Mouse (Mus musculus) lung, embryonic 15.5 days (tissue): Measurements from ENCODE around the gene 5330417H12Rik. TPM values are rescaled to one million over a fixed set of nuclear protein-coding genes. Genes with fewer than 3 reads are reported as not detected.

Experiments used
- ATAC-seq: fragments of 200-750 bp; cut with Nextera tagmentation; 2 replicates; pipeline ENCODE4 v1.8.0; 2017; ENCODE audit warnings: moderate number of reproducible peaks, borderline replicate concordance; ENCODE audit not compliant: low FRiP score, low TSS enrichment; ENCODE audit errors: extremely low read depth
- H3K27ac ChIP-seq: fragments of 300-500 bp; sonication (generic); 2 replicates; pipeline ENCODE4 v1.5.1; 2015; ENCODE audit warnings: moderate library complexity, mild to moderate bottlenecking, inconsistent platforms
- H3K27me3 ChIP-seq: fragments of 300-500 bp; sonication (generic); 2 replicates; pipeline ENCODE4 v1.6.1; 2015; ENCODE audit warnings: inconsistent platforms
- H3K36me3 ChIP-seq: fragments of 300-500 bp; sonication (generic); 2 replicates; pipeline ENCODE4 v1.6.1; 2015; ENCODE audit warnings: inconsistent platforms
- H3K4me1 ChIP-seq: fragments of 300-500 bp; sonication (generic); 2 replicates; pipeline ENCODE4 v1.6.1; 2015; ENCODE audit warnings: inconsistent platforms
- H3K4me2 ChIP-seq: fragments of 300-500 bp; sonication (generic); 2 replicates; pipeline ENCODE4 v1.6.1; 2015; ENCODE audit warnings: inconsistent platforms, mild to moderate bottlenecking, moderate library complexity
- H3K4me3 ChIP-seq: fragments of 300-500 bp; sonication (generic); 2 replicates; pipeline ENCODE4 v1.5.1; 2015; ENCODE audit warnings: mild to moderate bottlenecking, inconsistent platforms
- H3K9ac ChIP-seq: fragments of 300-500 bp; sonication (generic); 2 replicates; pipeline ENCODE4 v1.6.1; 2015; ENCODE audit warnings: inconsistent platforms
- H3K9me3 ChIP-seq: fragments of 300-500 bp; sonication (generic); 2 replicates; pipeline ENCODE4 v1.6.1; 2016; ENCODE audit warnings: inconsistent platforms
- WGBS: fragments of 180-500 bp; shearing (Covaris S2); methylation state at CpG from one replicate; pipeline ENCODE4 v1.1.7; 2015; 5-methylcytosine and 5-hydroxymethylcytosine counted together
- polyA plus RNA-seq: library from polyadenylated mRNA; unstranded; fragments of >200 nt; fragmentation: Nextera tagmentation; extraction: Ambion mirVana; gene quantifications from 2 replicates; pipeline ENCODE4 v1.2.1, GENCODE M21; 2015

5330417H12Rik gene
- polyA plus RNA-seq, 1 experiment from 2014 or later, result not detected

DNA sequence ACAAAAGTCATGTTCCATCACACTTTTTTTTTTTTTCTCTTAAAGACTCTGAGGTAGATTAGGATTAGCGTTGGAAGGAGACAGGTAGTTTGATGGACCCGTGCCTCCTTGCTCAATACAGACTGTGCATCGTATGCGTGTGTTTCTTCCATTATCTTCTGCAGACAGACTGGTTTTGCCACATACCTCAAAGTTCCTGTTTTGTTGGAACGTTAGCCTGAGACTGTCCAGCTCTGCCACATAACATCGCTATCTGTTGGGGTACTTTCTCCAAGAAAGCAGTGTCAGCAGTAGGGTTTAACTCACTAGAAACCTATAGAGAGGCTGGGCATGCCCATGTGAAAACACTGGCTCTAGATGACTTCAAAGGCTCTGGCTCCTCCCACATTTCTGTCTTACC, 31.5 kb upstream of the 5330417H12Rik start:
- Histone ChIP-seq H3K27me3 (no peaks in the 10 kb centered on the region), H3K4me3 (no peak overlapping the region), H3K4me2 (no peak overlapping the region), H3K4me1 (peaks cover under 1% of the 10 kb centered on the region), H3K9ac (no peak overlapping the region), H3K9me3 (no peaks in the 10 kb centered on the region), H3K36me3 (no peaks in the 10 kb centered on the region), H3K27ac (no peak overlapping the region)
- WGBS, result 69% methylated on average over 6 of the region's 6 CpGs
- ATAC-seq, result no peak

- no peaks in the 10 kb centered on the region for H3K36me3 ChIP-seq
- no peaks in the 10 kb centered on the region for H3K4me1 ChIP-seq
- H3K4me3 ChIP-seq, result no peak overlapping the region
- no peak overlapping the region for H3K27ac ChIP-seq
- ATAC-seq, result no peak
- no peaks in the 10 kb centered on the region for H3K27me3 ChIP-seq
- no peak overlapping the region for H3K4me2 ChIP-seq
- WGBS, result 33% methylated on average over 1 of the region's 1 CpGs
- H3K9ac ChIP-seq, result no peak overlapping the region
- H3K9me3 ChIP-seq, result no peaks in the 10 kb centered on the region
Measured at GRCm38 (mm10) chr7:107651821-107652220, 26.9 kb upstream of the 5330417H12Rik start.

- Histone ChIP-seq H3K4me1 (no peaks in the 10 kb centered on the region), H3K9ac (no peak overlapping the region), H3K27ac (no peak overlapping the region), H3K9me3 (no peaks in the 10 kb centered on the region), H3K36me3 (no peaks in the 10 kb centered on the region), H3K4me2 (no peak overlapping the region), H3K27me3 (no peaks in the 10 kb centered on the region), H3K4me3 (no peak overlapping the region)
- ATAC-seq, result no peak
- 75% methylated on average over 7 of the region's 7 CpGs for WGBS
Measured at GRCm38 (mm10) chr7:107649990-107650389, 25.0 kb upstream of the 5330417H12Rik start.

DNA sequence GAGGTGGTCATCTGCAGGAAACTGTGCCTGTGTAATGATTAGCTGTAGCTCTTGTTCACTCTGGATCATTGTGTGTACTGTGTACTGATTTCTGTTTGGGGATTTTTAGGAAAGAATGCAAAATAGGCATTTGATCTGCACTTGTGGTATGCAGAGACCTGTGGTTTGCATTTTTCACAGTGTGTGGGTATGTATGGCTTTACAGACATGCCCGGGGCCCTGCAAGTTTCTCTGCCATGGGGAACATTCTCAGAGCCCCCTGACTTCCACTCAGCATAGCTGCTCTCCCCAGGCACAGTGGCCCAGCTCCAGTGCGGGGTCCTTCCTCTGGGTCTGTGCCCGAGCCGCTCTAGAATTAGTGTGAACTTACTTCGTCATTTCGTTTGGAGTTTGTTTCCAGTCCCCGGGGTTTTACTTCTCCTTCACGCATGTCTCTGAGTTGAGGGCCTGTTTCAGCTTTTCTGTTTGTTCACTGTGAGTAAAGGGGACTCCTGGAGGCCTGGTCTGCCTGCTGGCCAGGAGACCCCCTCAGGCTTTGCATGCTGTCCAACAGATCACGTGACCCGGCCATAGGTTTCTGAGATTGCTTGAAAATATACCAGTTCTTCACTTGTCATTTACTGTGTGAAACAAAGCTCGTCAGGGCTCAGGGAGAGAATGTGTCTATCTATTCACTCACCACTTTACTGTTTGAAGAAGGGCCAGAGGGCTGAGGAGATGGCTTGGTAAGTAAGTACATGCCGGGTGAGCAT, 24.2 kb upstream of the 5330417H12Rik start:
- no peak overlapping the region for H3K27ac ChIP-seq
- H3K4me1 ChIP-seq, result no peaks in the 10 kb centered on the region
- H3K36me3 ChIP-seq, result no peaks in the 10 kb centered on the region
- whole genome bisulfite sequencing, result 67% methylated on average over 12 of the region's 12 CpGs
- no peak overlapping the region for H3K4me2 ChIP-seq
- ATAC-seq, result no peak
- no peaks in the 10 kb centered on the region for H3K27me3 ChIP-seq
- H3K4me3 ChIP-seq, result no peak overlapping the region
- H3K9ac ChIP-seq, result no peak overlapping the region
- no peaks in the 10 kb centered on the region for H3K9me3 ChIP-seq

- WGBS, result 88% methylated on average over 2 of the region's 2 CpGs
- no peak overlapping the region for H3K4me3 ChIP-seq
- H3K9ac ChIP-seq, result no peak overlapping the region
- H3K36me3 ChIP-seq, result no peaks in the 10 kb centered on the region
- no peak overlapping the region for H3K4me2 ChIP-seq
- no peak for ATAC-seq
- no peak overlapping the region for H3K27ac ChIP-seq
- H3K27me3 ChIP-seq, result no peaks in the 10 kb centered on the region
- no peaks in the 10 kb centered on the region for H3K9me3 ChIP-seq
- H3K4me1 ChIP-seq, result no peaks in the 10 kb centered on the region
Measured at GRCm38 (mm10) chr7:107644987-107645386, 20.0 kb upstream of the 5330417H12Rik start.

DNA sequence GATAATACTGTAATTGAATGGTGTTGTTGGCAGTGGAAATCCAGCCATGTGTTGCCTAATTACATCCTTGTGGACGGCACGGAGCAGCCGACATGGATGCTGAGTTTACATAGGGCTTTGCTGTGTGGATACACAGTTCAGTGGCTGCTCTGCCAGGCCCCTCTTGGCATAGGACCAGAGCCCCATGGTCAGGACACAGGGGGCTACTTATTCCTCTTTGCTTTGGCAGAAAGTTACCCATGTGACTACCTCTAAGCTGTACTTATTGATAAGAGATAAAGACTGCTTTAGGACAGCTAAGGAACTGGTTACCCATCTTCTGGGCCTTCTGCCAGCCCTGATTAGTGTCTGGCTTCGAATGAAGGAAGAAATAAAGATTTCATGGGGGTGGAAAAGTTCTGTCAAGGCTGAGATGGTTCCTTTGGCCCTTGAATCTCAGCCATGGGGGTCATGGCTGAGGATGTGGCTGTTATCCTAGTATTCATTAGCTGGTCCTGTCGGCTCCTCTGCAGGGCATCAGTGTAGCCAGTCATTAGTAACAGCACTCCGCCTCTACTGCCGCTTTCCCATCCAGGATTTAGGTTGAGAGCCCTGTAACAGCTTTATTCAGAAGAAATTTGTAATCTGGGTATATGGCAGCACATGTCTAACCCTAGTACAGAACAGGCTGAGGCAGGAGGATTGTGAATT, 17.8 kb upstream of the 5330417H12Rik start:
- no peaks in the 10 kb centered on the region for H3K9me3 ChIP-seq
- no peaks in the 10 kb centered on the region for H3K4me1 ChIP-seq
- WGBS, result 59% methylated on average over 7 of the region's 7 CpGs
- no peak overlapping the region for H3K4me3 ChIP-seq
- no peak overlapping the region for H3K27ac ChIP-seq
- H3K4me2 ChIP-seq, result no peak overlapping the region
- ATAC-seq, result no peak
- no peak overlapping the region for H3K9ac ChIP-seq
- H3K36me3 ChIP-seq, result no peaks in the 10 kb centered on the region
- no peaks in the 10 kb centered on the region for H3K27me3 ChIP-seq

DNA sequence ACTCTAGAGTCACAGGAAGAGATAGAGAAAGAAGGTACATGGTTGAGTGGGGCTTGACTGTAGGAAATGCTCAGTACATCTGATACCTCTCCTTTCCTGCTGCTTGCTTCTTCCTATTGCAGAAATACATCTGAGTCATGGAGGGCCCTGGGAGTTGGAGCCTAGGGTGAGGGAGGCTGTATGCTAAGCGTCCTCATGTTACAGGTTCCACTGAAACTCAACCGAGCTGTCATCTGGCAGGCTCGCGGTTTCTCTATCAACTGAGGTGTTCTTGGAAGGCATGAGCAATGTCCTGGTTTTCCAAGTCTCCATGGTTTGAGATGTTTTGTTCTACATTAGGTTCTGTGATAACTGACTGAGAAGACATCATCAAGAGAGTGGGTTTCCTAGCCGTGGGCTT, 13.1 kb upstream of the 5330417H12Rik start:
- H3K4me1 ChIP-seq, result no peaks in the 10 kb centered on the region
- WGBS, result 80% methylated on average over 5 of the region's 5 CpGs
- no peaks in the 10 kb centered on the region for H3K27me3 ChIP-seq
- no peak overlapping the region for H3K4me2 ChIP-seq
- H3K9me3 ChIP-seq, result no peaks in the 10 kb centered on the region
- ATAC-seq, result no peak
- no peak overlapping the region for H3K4me3 ChIP-seq
- no peak overlapping the region for H3K9ac ChIP-seq
- no peaks in the 10 kb centered on the region for H3K36me3 ChIP-seq
- no peak overlapping the region for H3K27ac ChIP-seq

DNA sequence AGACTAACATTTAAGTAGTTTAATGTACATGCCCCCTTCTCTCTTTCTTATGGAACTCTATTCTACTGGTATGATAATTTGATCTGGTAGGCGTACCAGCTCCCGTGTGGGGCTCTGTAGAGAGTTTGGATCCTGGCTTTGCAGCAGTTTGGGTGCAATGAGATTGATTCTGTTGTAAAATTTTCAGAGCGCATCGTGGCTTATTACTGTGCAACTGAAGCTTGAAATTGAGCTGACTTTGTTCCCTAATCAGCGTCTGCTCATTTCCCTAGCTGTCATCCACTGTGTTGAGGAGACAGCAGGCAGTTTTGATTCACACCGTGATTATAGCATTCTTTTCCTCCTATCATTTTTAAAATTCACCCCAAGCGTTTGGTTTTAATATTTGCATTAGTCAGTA, 12.4 kb upstream of the 5330417H12Rik start:
- Histone ChIP-seq H3K9me3 (no peaks in the 10 kb centered on the region), H3K27ac (no peak overlapping the region), H3K36me3 (no peaks in the 10 kb centered on the region), H3K4me1 (no peaks in the 10 kb centered on the region), H3K4me3 (no peak overlapping the region), H3K4me2 (no peak overlapping the region), H3K9ac (no peak overlapping the region), H3K27me3 (no peaks in the 10 kb centered on the region)
- WGBS, result 85% methylated on average over 7 of the region's 7 CpGs
- ATAC-seq, result no peak

DNA sequence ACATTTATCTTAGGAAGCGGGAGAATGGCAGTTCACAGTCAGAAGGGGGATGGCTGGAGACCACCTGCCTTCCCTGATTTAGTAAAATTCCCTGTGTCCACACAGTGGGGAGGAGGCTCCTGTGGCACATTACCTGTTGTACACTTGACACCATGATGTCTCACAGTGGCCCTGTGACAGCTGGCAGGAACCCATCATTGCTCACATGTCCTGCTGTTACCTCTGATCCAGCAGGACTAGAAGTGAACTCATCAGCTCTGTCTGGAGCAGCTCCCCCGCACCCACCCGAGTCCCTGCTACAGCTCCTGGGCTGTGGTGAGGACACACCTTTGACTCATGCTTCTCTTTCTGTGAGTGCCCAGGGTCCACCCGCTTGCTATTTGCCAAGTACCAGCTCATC, 8.2 kb upstream of the 5330417H12Rik start:
- WGBS, result 84% methylated on average over 4 of the region's 4 CpGs
- H3K4me1 ChIP-seq, result no peaks in the 10 kb centered on the region
- no peak overlapping the region for H3K4me3 ChIP-seq
- H3K27ac ChIP-seq, result no peak overlapping the region
- no peak for ATAC-seq
- H3K9ac ChIP-seq, result no peak overlapping the region
- no peaks in the 10 kb centered on the region for H3K36me3 ChIP-seq
- H3K9me3 ChIP-seq, result no peaks in the 10 kb centered on the region
- H3K27me3 ChIP-seq, result no peaks in the 10 kb centered on the region
- no peak overlapping the region for H3K4me2 ChIP-seq

- no peaks in the 10 kb centered on the region for H3K36me3 ChIP-seq
- ATAC-seq, result no peak
- H3K4me3 ChIP-seq, result no peak overlapping the region
- no peak overlapping the region for H3K9ac ChIP-seq
- H3K4me1 ChIP-seq, result no peaks in the 10 kb centered on the region
- H3K27me3 ChIP-seq, result no peaks in the 10 kb centered on the region
- H3K4me2 ChIP-seq, result no peak overlapping the region
- no peaks in the 10 kb centered on the region for H3K9me3 ChIP-seq
- H3K27ac ChIP-seq, result no peak overlapping the region
Measured at GRCm38 (mm10) chr7:107628383-107628782, 3.4 kb upstream of the 5330417H12Rik start.

DNA sequence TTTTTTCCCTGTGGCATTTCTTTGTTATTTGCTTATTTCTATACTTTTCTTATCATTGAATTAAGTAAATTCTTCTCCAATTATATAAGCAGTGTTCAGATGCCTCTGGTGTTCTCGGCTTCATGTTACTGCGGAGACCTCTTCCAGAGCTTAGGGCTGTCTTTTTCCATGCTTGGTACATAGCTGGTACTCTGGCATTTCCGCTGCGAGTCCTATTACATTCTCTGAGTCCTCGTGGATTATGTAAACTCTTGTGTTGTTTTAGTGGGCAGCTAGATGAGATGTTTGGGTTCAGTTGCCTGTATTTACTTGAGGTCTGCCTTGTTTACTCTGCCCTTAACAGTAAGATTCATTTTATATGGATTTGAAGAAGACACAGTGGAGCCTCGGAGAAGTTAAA, 820 bp upstream of the 5330417H12Rik start:
- no peak for ATAC-seq
- WGBS, result 45% methylated on average over 6 of the region's 6 CpGs
- H3K4me2 ChIP-seq, result no peak overlapping the region
- H3K27ac ChIP-seq, result no peak overlapping the region
- no peak overlapping the region for H3K4me3 ChIP-seq
- no peaks in the 10 kb centered on the region for H3K4me1 ChIP-seq
- no peak overlapping the region for H3K9ac ChIP-seq
- no peaks in the 10 kb centered on the region for H3K27me3 ChIP-seq
- H3K36me3 ChIP-seq, result no peaks in the 10 kb centered on the region
- no peaks in the 10 kb centered on the region for H3K9me3 ChIP-seq

DNA sequence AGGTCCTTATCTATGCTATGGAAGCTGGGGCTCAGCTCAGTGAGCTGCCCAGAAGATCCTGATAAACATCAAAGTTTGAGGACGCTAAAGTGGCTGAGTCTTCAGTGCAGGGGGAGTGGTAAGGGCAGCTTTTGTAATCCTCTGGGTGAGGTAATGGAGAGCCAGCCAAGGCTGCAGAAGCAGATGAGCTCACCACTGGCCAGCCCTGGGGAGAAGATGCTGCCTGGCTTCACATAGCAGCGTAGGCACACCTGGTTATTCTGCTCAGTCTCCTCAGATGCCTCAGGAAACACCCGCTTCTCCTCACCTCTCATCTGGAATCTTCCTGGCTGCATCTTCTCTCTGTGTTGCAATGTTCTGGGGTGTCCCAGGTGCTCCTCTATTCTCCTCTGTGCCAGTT, 529 bp downstream of the 5330417H12Rik start:
- no peak for ATAC-seq

More for the DNA sequence above, 529 bp downstream of the 5330417H12Rik start:
- Histone ChIP-seq H3K9ac (no peak overlapping the region), H3K4me1 (no peaks in the 10 kb centered on the region), H3K4me2 (no peak overlapping the region), H3K9me3 (no peaks in the 10 kb centered on the region), H3K36me3 (no peaks in the 10 kb centered on the region), H3K27me3 (no peaks in the 10 kb centered on the region), H3K4me3 (no peak overlapping the region), H3K27ac (no peak overlapping the region)
- 41% methylated on average over 3 of the region's 3 CpGs for WGBS
